Mouse (Mus musculus) kidney, postnatal 36 days (tissue): ENCODE measurements around the gene Vezf1.

Experiments
- DNase-seq, 2 experiments: peaks; one replicate each; pipeline ENCODE4 v3.0.0; 2021 to 2022; ENCODE audit warnings: mixed read lengths in 2 of 2

The Vezf1 gene

DNA sequence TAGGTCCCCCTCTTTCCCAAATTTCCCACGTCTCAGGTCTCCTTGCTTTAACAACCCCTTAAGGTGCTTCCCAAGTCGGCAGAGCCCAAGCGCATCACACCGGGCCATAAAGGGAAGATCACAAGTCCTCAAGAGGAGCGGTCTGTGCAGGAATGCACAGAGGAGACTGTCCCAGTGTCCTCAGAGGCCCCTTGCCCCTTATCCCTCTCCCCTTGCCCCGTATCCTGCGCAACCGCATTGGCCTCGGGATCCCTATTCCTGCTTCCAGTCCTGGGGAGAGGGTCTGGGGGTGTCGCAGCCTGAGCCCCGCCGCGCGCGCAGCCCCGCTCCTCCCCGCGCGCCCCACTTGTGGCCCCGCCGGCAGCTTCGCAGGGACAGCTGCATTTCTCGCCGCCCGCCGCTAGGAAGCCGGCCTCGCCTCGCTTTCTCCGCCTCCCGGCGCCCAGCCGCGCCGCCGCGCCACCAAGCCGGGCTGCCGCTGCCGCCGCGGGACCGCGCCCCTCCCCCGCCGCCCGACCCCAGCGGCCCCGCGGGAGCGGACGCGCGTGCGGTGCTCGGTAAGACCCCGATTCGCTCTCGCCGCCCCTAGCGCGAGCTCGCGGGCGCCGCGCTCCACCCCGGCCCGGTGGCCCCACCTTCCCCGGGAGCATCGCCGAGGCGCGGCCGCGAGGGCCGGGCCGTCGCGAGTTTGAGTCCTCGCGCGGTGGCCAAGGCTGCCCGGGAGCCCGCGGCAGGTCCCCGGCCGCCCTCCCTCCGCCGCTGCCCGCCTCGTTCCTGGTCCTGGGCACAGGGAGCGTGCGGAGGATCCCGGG, 30.9 kb downstream of the Vezf1 start:
- peak; percentile 68 to 88 for DNase-seq

GRCm38 (mm10) chr11:88099599-88100023, 31.5 kb downstream of the Vezf1 start:
- DNase-seq = peak; percentile 89 to 92

DNA sequence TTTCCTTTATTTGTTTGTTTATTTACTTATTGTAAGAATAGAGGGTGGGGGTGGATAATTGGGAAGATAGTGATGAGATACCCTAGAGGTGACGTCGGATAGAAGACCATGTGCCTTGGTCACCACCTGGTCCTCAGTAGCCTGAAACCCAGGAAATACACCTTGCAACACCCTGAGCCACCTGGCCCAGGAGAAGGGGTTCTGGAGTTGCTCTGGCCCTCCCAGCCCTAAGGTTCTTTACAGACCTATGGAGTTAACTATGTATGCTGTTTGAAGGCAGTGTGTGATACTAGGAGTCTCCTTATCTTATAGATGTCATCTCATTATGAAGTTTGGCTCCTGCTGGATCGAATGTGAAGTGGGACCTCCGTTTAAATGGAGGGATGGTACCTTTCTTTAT, 32.1 kb downstream of the Vezf1 start:
- DNase-seq = no peak

GRCm38 (mm10) chr11:88103214-88103941, 35.3 kb downstream of the Vezf1 start:
- no peak for DNase-seq

DNA sequence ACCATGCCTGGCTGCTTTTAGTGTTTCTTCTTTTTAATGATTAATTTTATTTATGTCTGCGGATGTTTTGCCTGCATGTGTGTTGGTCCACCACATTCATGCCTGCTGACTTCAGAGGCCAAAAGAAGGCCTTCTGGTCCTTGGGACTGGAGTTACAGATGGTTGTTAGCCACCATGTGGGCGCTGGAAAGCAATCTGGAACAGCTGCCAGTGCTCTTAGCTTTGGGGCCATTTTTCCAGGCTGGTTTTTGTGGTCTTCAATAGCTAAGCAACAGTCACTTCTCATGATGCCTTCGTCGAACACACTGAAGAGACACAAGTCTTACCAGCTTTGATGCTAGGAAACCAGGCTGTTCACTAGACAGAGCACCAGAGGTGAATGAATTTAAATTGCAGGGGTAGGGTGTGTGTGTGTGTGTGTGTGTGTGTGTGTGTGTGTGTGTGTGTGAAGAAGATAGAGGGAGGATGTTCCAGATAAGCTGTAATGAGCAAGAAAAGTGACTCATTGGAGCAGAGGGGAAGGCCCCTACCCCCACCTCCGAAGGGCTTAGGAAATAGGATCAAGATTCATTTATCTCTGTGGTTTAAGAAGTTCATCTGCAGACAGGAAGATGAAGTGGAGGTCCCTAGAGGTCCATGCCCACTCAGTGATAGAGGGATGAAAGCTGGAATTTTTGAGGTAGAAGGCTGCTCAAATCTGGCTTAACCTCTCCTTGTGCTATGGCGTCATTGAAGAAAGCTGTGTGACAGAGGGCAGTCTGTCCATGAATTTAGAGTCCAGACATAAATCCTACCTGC, 37.6 kb downstream of the Vezf1 start:
- no peak for DNase-seq

- no peak for DNase-seq
These were observed 38.1 kb downstream of the Vezf1 start for GRCm38 (mm10) chr11:88106292-88106554.

DNA sequence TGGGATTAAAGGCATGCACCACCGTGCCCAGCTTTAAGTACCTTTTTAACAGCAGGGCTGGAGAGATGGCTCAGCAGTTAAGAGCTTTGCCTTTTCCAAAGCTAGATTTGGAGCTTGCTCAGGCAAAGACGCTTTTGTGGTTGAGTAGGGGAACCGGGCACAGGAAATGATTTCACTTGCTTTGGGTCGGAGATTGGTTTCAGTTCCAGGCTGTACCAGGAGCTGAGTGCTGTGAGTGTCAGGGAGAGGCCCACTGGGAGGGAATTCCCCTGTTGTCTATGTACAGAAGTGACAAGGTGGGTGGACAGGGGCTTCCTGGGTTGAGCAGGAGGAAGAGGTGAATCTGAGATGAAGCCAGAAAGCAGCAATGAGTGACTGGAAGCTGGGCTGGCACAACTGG, 39.3 kb downstream of the Vezf1 start:
- peak in 1 of 2 experiments; percentile 37 for DNase-seq

DNA sequence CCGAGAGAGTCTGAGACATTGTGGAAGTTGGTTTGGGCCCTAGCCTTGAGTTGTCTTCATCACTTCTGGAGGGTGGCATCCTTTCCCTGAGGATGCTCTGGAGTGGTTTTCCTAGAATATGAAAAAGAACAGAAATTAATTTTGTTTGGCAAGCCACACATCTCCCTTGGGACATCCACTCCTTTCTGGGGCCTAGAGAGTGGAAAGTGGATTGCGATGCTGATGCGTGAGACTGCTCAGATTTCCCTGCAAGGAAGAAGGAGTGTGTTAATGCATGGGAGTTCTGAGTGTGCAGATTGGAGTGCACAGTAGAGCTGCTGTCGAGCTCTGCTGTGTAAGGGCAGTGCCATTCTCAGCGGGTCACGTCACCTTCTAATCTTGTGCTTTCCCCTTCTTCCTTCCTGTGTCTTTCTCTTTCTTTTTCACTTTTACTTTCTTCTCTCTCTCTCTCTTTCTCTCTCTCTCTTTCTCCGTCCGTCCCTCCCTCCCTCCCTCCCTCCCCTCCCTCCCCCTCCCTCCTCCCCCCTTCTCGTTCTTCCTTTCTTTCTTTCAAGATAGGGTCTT, 42.0 kb downstream of the Vezf1 start:
- DNase-seq = no peak

- no peak for DNase-seq
These were observed 44.0 kb downstream of the Vezf1 start for GRCm38 (mm10) chr11:88112078-88112477.

DNA sequence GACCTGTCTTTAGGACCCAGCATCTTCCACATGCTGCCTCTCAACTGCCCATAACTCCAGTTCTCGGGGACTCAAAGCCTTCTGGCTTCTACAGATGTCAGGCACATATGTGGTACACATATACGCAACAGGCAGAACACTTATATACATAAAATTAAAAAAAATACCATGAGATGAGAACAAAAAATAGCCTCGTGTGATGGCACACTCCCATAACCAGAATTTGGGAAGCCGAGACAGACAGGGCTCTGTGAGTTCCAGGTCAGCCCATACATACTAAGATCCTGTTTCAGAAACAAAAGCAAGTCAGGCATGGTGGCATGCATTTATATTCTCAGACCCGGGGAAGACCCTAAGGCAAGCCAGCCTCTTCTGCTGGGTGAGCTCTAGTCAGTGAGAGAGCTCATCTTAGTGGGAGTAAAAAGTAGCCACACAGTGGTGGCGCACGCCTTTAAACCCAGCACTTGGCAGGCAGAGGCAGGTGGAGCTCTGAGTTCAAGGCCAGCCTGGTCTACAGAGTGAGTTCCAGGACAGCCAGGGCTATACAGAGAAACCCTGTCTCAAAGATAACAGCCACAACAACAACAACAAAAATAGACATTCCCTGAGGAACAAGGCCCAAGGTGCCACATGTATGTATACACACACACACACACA, 44.7 kb downstream of the Vezf1 start:
- no peak for DNase-seq

DNA sequence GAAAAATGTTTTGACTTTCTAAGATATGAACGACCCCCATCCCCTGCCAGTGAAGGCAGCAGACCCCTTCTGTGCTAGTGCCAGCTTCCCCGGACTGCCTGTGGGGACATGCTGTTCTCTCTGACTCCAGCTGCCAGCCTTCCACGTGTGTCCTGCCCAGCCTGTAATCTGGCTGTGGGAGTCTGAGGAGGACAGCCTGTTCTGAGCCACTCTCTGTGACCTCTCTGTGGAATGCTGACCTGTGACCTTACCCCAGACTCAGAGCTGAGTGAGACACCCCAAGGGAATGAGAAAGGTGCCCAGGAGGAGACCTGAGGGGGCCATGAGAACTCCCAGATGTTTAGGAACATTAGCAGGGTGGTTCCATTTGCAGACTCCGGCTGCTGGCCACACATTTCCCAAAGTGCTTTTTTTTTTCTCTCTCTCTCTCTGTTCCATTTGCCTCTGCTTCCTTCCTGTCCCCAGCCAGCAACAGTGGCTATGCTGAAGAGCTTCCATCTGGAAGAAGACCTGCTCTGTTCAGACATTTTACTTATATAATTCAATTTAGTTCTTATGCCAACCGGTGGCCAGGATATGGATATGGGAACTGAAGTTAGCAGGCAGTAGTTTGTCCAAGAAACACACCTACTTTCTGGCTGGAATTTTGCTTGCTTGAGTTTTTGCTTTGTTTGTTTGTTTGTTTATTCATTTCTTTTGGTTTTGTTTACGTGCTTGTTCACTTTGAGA, 45.6 kb downstream of the Vezf1 start:
- DNase-seq = peak; percentile 48 to 85

DNA sequence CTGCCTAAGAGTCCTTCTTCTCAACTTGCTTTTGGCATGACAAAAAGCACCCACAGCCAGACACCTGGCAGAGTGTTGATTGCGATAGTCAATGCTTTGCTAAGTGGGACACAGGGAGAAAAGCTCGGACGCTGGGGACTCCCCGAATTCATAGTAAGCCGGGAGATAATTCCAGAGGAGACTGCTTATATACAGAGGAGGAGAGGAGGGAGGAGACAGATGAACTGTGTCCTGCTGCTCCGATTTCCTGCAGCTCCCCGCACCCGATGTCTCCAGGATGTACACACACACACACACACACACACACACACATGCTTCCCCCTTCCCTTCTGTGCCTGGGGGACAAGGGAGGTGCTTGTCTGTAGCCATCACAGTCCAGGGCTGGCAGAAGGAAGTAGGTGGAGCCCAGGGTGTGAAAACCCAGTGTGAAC, 46.8 kb downstream of the Vezf1 start:
- peak; percentile 74 to 87 for DNase-seq

- DNase-seq = no peak
These were observed 48.5 kb downstream of the Vezf1 start for GRCm38 (mm10) chr11:88116568-88116967.

DNA sequence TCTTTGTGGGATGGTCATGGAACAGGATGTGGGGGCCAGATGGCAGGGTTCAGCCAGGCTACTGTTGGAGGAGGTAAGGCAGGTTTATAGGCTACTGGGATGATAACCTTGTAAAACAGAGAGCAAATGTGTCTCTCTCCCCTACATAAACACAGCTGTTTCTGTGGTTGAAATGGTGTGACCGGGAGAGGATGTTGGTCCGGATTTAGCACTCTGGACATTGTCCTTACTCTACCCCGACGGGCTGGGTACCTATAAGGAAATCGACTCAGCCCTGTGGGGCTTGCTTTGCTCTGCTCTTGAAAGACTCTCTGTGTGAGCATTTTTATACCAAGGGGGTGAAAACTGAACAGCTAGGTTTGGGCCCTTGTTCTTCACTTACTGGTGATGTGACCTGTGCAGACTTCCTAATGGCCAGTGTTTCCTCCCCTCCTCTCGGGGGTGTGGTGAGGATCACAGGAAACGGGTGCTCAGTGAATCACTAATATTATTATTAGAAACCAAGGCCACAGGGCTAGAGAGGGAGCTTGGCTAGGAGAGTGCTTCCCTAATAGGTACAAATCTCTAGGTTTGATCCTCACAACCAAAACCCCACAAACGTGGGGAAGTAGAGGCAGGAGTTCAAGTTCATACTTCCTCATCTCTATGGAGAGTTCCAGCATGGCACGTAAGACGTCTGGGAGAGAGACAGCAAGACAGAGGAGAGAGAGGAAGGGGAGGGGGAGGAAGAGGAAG, 49.4 kb downstream of the Vezf1 start:
- peak; percentile 57 to 76 for DNase-seq

DNA sequence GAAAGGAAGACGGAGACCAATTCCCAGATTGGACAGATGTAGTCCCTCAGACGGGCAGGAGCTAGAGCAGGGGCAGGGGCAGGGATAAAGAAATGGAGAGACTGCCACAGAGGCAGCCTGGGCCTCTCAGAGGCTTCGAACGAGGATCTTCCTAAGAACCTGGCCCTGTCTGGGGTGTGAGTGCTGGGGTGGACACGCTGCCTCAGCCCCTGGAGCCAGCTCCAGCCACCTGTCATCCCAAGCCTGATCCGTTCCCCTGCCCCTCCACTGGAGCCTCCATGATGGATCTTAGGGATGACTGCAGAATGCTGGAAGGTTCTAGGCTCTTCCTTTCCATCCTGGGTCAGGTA, 50.0 kb downstream of the Vezf1 start:
- no peak for DNase-seq

- peak; percentile 80 to 91 for DNase-seq
These were observed 51.0 kb downstream of the Vezf1 start for GRCm38 (mm10) chr11:88118817-88119642.

- DNase-seq = no peak
These were observed 54.5 kb downstream of the Vezf1 start for GRCm38 (mm10) chr11:88122545-88122944.

GRCm38 (mm10) chr11:88123021-88123420, 54.9 kb downstream of the Vezf1 start:
- DNase-seq = no peak

DNA sequence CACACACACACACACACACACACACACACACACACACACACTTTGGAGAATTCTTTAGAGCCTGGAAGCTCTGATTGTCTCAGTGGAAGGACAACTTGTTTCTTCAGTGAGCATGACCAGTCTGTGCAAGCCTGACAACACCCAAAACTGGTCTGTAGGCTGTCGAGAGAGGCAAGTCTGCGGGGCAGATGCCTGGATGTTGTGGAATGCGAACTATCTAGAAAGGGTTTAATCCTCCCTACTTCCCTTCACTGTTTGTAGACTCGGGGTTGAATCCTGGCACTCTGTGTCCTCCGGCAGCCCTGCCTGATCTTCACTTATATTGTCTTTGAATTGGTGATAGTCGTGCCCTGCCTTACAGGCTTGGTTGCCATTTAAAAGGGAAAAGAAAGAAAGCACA, 55.7 kb downstream of the Vezf1 start:
- no peak for DNase-seq

DNA sequence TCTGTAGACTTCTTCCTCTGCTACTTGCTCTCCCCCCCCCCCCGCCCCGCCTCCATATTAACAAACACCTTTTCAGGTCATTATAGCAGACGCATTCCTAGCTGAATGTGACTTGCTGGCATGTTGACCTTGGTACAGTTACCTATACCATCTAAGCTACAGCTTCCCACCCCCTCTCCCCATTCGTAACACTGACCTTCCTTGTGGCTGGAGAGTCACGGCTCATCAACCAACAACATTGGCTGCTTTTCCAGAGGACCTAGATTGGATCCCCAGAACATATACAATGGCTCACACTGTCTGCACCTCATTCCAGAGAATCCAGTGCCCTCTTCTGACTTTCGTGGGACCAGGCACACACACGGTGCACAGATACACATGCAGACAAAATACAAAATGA, 57.4 kb downstream of the Vezf1 start:
- no peak for DNase-seq
